In genomic region chr10:79717640-79718357, GRCm38 (mm10) we compare ENCODE assay signal across 8 mouse cellular contexts. TPM values are rescaled to one million over a fixed set of nuclear protein-coding genes. Genes with fewer than 3 reads are reported as not detected.
DNase-seq lines count a peak whose midpoint lies in the region; ATAC-seq and TF ChIP-seq lines count a peak whose summit lies in the region.

No protein-coding gene starts in this region.

- peak overlapping the region; percentile 44; the same call in 1 of the 2 replicates for H3K4me3 ChIP-seq in heart, adult 2 months
- peak overlapping the region; percentile 58 for H3K4me3 ChIP-seq in intestine, postnatal 0 days (ENCODE audit: low read depth, low read length)
- H3K4me3 ChIP-seq in lung, embryonic 15.5 days, result peak overlapping the region; percentile 56

- H3K4me2 ChIP-seq in intestine, postnatal 0 days (replicated peaks; ENCODE audit: low read depth), result peak overlapping the region; percentile 99
- H3K4me2 ChIP-seq in lung, embryonic 15.5 days, result peak overlapping the region; percentile 94

- no peak overlapping the region for H3K27ac ChIP-seq in heart, adult 2 months
- no peak overlapping the region for H3K27ac ChIP-seq in intestine, postnatal 0 days (ENCODE audit: low read depth, low read length)
- H3K27ac ChIP-seq in lung, embryonic 15.5 days, result no peak overlapping the region

- no peaks in the 10 kb centered on the region for H3K4me1 ChIP-seq in heart, adult 2 months (ENCODE audit: control insufficient read depth, insufficient read depth, low read length)
- H3K4me1 ChIP-seq in intestine, postnatal 0 days (replicated peaks; ENCODE audit: control insufficient read depth, insufficient read depth, low read length), result no peaks in the 10 kb centered on the region; the same call in 1 of the 2 replicates
- peaks cover 18% of the 10 kb centered on the region for H3K4me1 ChIP-seq in lung, embryonic 15.5 days

- DNase-seq in heart, adult 2 months, result peak in 1 of 2 experiments; percentile 74
- DNase-seq in heart, adult 9 months (ENCODE audit: low spot score in 2 of 2), result no peak
- DNase-seq in cerebellum, adult 9-11 months, result peak; percentile 77
- DNase-seq in gastrocnemius, postnatal 14 days, result peak; percentile 77
- DNase-seq in ovary, adult 18-20 months (ENCODE audit: low spot score), result peak; percentile 51
- DNase-seq in frontal cortex, postnatal 25 days (ENCODE audit: low spot score in 2 of 2), result no peak

- no peaks in the 10 kb centered on the region for H3K9me3 ChIP-seq in intestine, postnatal 0 days (ENCODE audit: control insufficient read depth)
- H3K9me3 ChIP-seq in lung, embryonic 15.5 days, result no peaks in the 10 kb centered on the region

- intact Hi-C loops in heart, adult 2 months (cut with DNase I), result no loop called here
- intact Hi-C loops in gastrocnemius, postnatal 14 days (cut with DNase I; ENCODE audit: low total_unique reads), result no loop called here

- H3K79me2 ChIP-seq in heart, adult 2 months (replicated peaks; ENCODE audit: control insufficient read depth, insufficient read depth, low read length), result no peaks in the 10 kb centered on the region

- 3% methylated on average over 43 of the region's 43 CpGs for WGBS in heart, adult 2 months
- 2% methylated on average over 43 of the region's 43 CpGs for WGBS in intestine, postnatal 0 days
- WGBS in lung, embryonic 15.5 days, result 3% methylated on average over 43 of the region's 43 CpGs

- H3K36me3 ChIP-seq in heart, adult 2 months (ENCODE audit: control insufficient read depth, insufficient read depth, low read length), result no peaks in the 10 kb centered on the region
- H3K36me3 ChIP-seq in intestine, postnatal 0 days (ENCODE audit: control insufficient read depth, insufficient read depth), result no peaks in the 10 kb centered on the region
- no peaks in the 10 kb centered on the region for H3K36me3 ChIP-seq in lung, embryonic 15.5 days

- H3K27me3 ChIP-seq in heart, adult 2 months (ENCODE audit: control insufficient read depth, insufficient read depth, low read length), result peaks cover 4% of the 10 kb centered on the region; the same call in 1 of the 2 replicates
- H3K27me3 ChIP-seq in intestine, postnatal 0 days (replicated peaks; ENCODE audit: control insufficient read depth, insufficient read depth, low read length), result peaks cover 32% of the 10 kb centered on the region
- peaks cover 48% of the 10 kb centered on the region for H3K27me3 ChIP-seq in lung, embryonic 15.5 days

- 0 out of 2 replicates have a peak, but pooled peaks have one; percentile 14 for ATAC-seq in intestine, postnatal 0 days
- ATAC-seq in lung, embryonic 15.5 days (ENCODE audit: borderline replicate concordance, extremely low read depth, low FRiP score, low TSS enrichment), result no peak

- TF ChIP-seq POLR2A in heart, adult 2 months (IDR thresholded peaks at IDR 0.05; ENCODE audit: insufficient read depth, low read depth, low read length), result no peak

- TF ChIP-seq CTCF in heart, adult 2 months (IDR thresholded peaks at IDR 0.05), result no peak
- no peak for TF ChIP-seq CTCF in intestine, postnatal 0 days (IDR thresholded peaks at IDR 0.05; ENCODE audit: low read depth)

- no peak overlapping the region for H3K9ac ChIP-seq in heart, adult 2 months (ENCODE audit: low read depth, low read length)
- H3K9ac ChIP-seq in intestine, postnatal 0 days (ENCODE audit: low read depth, low read length), result no peak overlapping the region
- no peak overlapping the region for H3K9ac ChIP-seq in lung, embryonic 15.5 days

- no peak for TF ChIP-seq EP300 in heart, adult 2 months (IDR thresholded peaks at IDR 0.05; ENCODE audit: insufficient read depth, low read depth, low read length)

RNA-seq across cellular contexts. Expression of gene Hcn2, which starts 1.4 kb away (rescaled TPM):
- 10 to 100 TPM; 17.0 to 17.5 TPM for total RNA-seq in heart, adult 2 months (2021)
- 23.8 and 33.5 TPM in 2 replicates for polyA plus RNA-seq in heart, adult 2 months (2012; rRNA removed)
- total RNA-seq in gastrocnemius, postnatal 14 days (2021), result under 1 TPM; 0.42 to 0.78 TPM
- polyA plus RNA-seq in intestine, postnatal 0 days (2015; fragmentation: Nextera tagmentation; extraction: Ambion mirVana), result 0.38 and 0.43 TPM in 2 replicates
- polyA plus RNA-seq in lung, embryonic 15.5 days (2015; fragmentation: Nextera tagmentation; extraction: Ambion mirVana), result 0.05 and 0.10 TPM in 2 replicates

RNA-seq across cellular contexts. Expression of gene Bsg, which starts 13.5 kb away (rescaled TPM):
- total RNA-seq in heart, adult 2 months (2021), result 1,000 to 10,000 TPM; 1,364 to 1,491 TPM
- 1,570 and 1,684 TPM in 2 replicates for polyA plus RNA-seq in heart, adult 2 months (2012; rRNA removed)
- total RNA-seq in gastrocnemius, postnatal 14 days (2021), result 100 to 1,000 TPM; 496 to 497 TPM
- polyA plus RNA-seq in intestine, postnatal 0 days (2015; fragmentation: Nextera tagmentation; extraction: Ambion mirVana), result 888 and 937 TPM in 2 replicates
- polyA plus RNA-seq in lung, embryonic 15.5 days (2015; fragmentation: Nextera tagmentation; extraction: Ambion mirVana), result 1,102 and 1,152 TPM in 2 replicates

RNA-seq across cellular contexts. Expression of gene Polrmt, which starts 28.6 kb away (rescaled TPM):
- total RNA-seq in heart, adult 2 months (2021), result 10 to 100 TPM; 42.2 to 44.7 TPM
- polyA plus RNA-seq in heart, adult 2 months (2012; rRNA removed), result 47.0 and 52.3 TPM in 2 replicates
- 10 to 100 TPM; 21.5 to 21.6 TPM for total RNA-seq in gastrocnemius, postnatal 14 days (2021)
- 18.7 and 20.1 TPM in 2 replicates for polyA plus RNA-seq in intestine, postnatal 0 days (2015; fragmentation: Nextera tagmentation; extraction: Ambion mirVana)
- polyA plus RNA-seq in lung, embryonic 15.5 days (2015; fragmentation: Nextera tagmentation; extraction: Ambion mirVana), result 41.5 and 49.2 TPM in 2 replicates

RNA-seq across cellular contexts. Expression of gene Gzmm, which starts 29.0 kb away (rescaled TPM):
- 1 to 10 TPM; 6.4 to 6.5 TPM for total RNA-seq in heart, adult 2 months (2021)
- 7.4 and 9.2 TPM in 2 replicates for polyA plus RNA-seq in heart, adult 2 months (2012; rRNA removed)
- 1 to 10 TPM; 2.3 to 2.9 TPM for total RNA-seq in gastrocnemius, postnatal 14 days (2021)
- polyA plus RNA-seq in intestine, postnatal 0 days (2015; fragmentation: Nextera tagmentation; extraction: Ambion mirVana), result 0.16 and 0.26 TPM in 2 replicates
- 0.86 and 0.89 TPM in 2 replicates for polyA plus RNA-seq in lung, embryonic 15.5 days (2015; fragmentation: Nextera tagmentation; extraction: Ambion mirVana)

RNA-seq across cellular contexts. Expression of gene Cdc34, which starts 35.8 kb away (rescaled TPM):
- total RNA-seq in heart, adult 2 months (2021), result 100 to 1,000 TPM; 196 to 216 TPM
- 352 and 397 TPM in 2 replicates for polyA plus RNA-seq in heart, adult 2 months (2012; rRNA removed)
- 100 to 1,000 TPM; 314 to 321 TPM for total RNA-seq in gastrocnemius, postnatal 14 days (2021)
- 88.0 and 89.6 TPM in 2 replicates for polyA plus RNA-seq in intestine, postnatal 0 days (2015; fragmentation: Nextera tagmentation; extraction: Ambion mirVana)
- 79.5 and 82.0 TPM in 2 replicates for polyA plus RNA-seq in lung, embryonic 15.5 days (2015; fragmentation: Nextera tagmentation; extraction: Ambion mirVana)

Comparison
In these comparisons a context has a peak if more than half of its experiments do, and no peak if none do; other contexts are left out.
1. DNase-seq: peak in cerebellum, adult 9-11 months (single experiment), gastrocnemius, postnatal 14 days (single experiment) and ovary, adult 18-20 months (single experiment); none in heart, adult 9 months (0 of 2) and frontal cortex, postnatal 25 days (0 of 2).
2. RNA of gene Hcn2, which starts 1.4 kb away (polyA plus RNA-seq): 23.8 to 33.5 TPM in heart, adult 2 months; 0.38 to 0.43 TPM in intestine, postnatal 0 days and 0.05 to 0.10 TPM in lung, embryonic 15.5 days; every median in the first group is over 10 times any median in the second.
3. Peak in every context shown above with its lines, with median percentiles within 50 percentile points of each other: H3K4me3 ChIP-seq.